Mouse (Mus musculus) cerebellum, adult 2 months (tissue): Measurements from ENCODE around the gene Ap2b1.

Source experiments
- CTCF ChIP-seq: fragments of 200-500 bp; IDR thresholded peaks from 2 replicates; pipeline ENCODE4 v1.5.1; 2011; ENCODE audit warnings: low read depth, mild to moderate bottlenecking, control low read depth, low read length, moderate library complexity, borderline replicate concordance; ENCODE audit not compliant: insufficient read depth
- POLR2A ChIP-seq: fragments of 200-500 bp; IDR thresholded peaks from 2 replicates; pipeline ENCODE4 v1.6.1; 2011; ENCODE audit warnings: low read length, control low read depth, borderline replicate concordance; ENCODE audit not compliant: insufficient read depth

DNA sequence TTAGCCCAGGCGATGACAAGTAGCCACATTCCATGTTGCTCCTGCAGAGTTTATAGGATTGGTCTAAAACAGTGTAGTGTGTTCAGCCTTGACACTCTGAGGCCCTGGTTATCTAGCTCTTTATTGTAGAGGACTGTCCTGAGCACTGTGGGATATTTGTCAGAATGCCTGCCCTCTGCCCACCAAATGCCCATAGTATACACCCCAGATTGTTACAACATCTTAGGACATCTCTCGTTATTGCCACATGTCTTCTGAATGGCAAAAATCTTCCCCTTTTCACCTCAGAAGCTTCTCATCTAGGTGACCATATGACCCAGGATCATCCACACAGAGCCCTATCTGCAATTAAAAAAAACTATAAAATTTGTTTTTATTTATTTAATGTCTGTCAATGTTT, 133.7 kb downstream of the Ap2b1 start:
- TF ChIP-seq CTCF (no peak), POLR2A (no peak)
